Mouse (Mus musculus) embryo, embryonic 10 days (tissue): ENCODE measurements at regions not wholly inside any gene's neighbourhood (a gene's known extent, or its start where the extent isn't known, plus 50 kb on each side); places are given as distances from the start of the nearest gene placed in this dataset.
A peak's percentile ranks its signal among the peaks of the same experiment; 100 is the strongest.
"Not testable (repeated sequence)": the region's sequence is repeated elsewhere in the genome, so short reads cannot be mapped to it uniquely, and the experiment has no call there.

Experiments
- DNase-seq: peaks from one replicate; pipeline ENCODE4 v3.0.0-alpha.2; 2015; ENCODE audit warnings: low spot score

DNA sequence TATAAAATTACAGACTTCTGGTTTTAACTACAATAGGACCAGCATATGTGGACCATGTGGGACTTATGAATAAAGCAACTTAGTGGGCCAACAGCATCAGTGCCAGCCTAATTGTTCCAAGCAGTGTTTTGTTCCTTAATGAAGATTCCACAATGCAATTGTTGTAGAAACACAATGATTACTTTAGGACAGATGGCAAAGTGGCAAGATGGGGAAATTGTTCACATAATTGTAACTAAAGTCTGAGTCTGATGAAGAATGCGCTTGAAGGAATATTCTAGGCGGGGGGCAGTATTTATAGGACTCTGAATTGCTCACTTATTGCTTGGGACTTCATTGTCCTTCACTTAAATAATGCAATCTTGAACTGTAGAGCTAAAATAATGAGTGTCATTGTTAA is 253.4 kb upstream of the Kcnj3 start:
- no peak for DNase-seq

DNA sequence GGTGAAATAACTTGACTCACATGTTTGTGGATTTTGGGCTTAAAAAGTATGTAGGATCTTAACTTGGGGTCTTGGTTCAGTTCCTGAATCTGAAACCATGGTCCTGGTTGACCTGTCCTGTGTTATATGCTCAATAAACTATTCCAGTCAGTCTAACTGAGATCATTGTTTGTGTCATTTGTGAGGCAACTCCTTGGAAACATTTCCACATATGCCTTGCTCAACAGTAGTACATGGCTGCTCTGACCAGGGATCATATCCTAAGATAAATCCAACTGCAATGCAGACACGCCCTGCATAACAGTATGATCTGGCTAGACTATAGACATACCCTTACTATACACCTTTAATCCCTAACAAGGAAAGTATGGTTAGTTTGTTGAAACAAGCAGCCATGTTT is 228.9 kb upstream of the Kcnj3 start:
- no peak for DNase-seq

DNA sequence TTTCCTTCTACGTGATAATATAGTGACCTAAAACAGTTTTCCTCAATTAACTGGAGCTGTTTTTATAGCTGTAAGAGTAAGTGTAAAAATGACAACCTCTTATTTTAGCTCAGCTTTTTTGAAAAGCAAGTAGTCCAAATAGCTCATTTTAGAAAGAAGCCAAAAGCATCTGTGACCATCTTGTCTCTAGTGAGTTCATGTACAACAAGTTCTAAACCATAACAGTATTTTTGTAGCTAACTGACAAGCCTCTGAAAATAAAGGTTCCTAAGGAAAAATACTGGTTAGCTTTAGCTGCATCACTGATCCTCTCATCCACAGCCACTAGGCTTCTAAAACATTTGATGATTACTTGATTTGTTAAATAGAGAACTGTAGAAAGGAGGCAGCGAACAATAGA is 227.2 kb upstream of the Kcnj3 start:
- DNase-seq, result no peak

DNA sequence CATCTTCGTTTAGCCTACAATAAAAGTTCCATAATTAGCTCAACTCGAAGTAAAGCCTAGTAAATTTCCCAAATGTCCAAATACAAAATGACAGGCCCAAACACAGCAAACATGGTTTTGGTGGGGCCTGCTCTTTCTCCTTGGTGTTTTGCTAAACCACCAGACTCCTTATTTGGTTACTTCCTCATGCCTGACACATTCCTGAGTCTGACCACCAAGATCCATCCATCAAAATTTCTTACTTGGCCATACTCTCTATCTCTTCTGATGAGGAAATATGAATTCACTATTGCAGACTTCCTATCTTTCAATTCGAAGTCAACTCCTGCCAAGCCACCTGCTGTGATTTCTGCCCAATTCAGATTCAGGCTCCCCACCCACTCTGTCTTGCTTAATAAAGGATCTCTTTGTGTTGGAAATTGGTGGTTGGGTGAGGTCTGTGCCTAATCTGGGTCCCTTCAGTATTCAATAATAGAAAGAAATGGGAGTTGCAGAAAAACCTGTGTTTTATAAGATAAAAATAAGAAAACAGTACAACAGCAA is 225.9 kb upstream of the Kcnj3 start:
- no peak for DNase-seq

DNA sequence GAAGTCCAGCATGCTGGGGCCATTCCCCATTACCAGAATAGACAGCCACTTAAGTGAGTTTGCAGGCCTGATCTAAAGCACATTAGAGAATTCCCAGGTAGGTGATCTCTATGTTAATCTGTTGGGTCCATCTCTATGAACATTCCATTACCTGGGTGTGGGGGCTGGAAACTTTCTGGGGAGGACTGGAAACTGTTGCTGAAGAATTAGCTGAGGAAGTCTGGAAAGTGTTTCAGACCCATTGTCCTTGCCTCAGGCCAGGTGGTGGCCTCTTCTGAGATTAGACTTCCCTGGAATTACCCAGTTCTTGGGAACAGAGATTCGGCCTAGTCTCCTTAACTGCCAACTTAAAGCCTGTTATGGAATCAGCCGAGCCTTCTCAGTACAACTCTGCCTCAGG is 224.5 kb upstream of the Kcnj3 start:
- DNase-seq, result no peak

DNA sequence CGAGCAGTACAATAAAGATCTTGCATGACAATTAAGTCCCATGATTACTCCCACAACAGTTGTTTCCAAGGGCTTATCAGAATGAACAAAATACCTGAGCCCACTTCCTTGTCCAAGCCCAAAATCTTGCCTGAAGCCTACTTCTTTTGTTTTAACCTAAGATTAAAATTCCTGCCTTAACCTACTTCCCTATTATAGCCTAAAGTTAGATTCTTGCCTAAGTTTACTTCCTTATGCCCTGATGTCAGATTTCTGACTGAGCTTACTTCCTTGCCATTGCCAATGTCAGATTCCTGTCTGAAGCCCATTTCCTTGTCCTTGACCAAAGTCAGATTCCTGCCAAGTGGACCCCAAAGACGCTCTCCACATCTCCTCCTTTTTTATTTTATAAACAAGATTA is 213.7 kb upstream of the Kcnj3 start:
- DNase-seq, result no peak

DNA sequence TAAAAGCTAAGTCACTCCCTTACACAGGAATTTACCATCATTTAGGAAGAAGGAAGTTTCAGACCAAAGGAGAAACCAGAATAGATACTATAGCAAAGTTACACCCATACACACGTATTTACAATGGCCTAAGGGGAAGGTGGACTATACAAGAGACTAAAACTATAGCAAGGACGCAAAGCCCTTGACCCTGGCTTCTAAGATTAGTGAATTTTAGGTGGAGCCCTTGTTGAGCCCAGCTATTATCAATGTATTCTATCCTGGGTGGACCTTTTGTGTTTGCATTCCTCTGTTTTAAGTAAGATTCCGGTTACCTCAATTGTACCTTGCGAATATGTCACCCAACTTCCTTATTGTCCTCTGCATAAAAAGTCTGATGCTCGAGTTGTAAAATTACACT is 213.0 kb upstream of the Kcnj3 start:
- not testable (repeated sequence) for DNase-seq

DNA sequence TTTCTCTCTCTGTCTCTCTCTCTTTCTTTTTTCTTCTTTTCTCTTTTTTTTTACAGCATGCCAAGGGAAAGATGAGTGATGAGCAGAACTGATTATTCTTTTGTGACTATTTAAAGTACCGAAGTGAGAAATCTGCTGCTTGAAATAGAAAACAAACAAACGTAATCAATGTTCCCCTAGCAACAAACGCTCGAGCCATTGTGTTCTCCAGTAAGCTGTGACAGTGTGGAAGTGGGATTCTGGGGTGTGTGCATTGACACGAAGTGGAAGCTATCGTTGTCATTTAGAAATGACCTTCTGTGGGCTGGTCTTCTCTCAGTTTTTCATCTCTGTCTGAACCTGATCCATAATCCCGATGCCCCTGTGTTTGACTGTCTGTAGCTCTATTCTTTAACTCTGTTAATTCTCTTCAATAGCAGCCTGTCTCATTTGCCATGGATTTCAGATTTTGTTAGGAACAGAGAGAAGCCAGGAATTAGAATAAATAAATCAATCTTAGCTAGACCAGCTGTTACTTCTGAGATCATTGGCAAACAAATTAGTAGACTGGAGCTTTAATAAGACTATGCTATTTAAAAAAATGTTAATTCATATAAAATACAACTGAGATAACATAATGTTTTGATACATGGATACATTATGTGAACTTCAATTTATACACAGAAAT is 207.5 kb upstream of the Kcnj3 start:
- DNase-seq, result no peak

DNA sequence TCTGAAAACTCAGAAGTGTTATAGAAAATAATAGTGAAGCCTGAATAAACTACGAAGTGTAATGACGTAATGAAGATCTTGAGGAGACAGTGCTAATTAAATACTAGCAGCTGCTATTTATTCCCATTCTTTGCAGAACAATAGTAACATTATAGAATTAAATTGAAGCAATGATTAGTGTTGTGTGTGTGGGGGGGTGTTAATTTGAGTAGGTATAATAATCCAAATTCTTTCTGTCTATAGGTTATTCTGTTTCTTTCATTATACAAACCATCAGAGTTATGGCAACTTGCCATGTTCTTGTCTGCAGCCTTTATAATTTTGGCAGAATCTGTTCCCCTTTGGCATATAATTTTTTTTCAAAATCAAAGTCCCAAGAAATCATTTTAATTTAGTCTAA is 203.9 kb upstream of the Kcnj3 start:
- no peak for DNase-seq

DNA sequence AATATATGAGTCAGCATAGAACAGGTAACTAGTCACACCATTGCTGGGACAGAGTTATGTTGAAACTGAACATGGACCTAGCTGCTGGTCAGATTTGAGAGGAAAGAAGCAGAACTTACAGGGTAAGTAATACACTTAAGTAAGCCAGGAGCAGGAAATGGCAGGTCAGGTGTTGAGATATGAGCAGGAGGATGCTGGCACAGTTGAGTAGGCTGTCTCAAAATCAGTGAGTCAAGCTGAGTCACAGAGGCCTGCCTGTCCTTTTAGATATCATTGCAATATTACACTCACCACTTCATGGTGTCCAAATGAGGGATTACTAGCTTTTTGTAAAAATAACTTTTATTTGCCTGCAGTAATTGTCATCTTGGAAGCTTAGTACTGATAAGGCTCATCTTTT is 182.6 kb upstream of the Kcnj3 start:
- DNase-seq, result no peak

DNA sequence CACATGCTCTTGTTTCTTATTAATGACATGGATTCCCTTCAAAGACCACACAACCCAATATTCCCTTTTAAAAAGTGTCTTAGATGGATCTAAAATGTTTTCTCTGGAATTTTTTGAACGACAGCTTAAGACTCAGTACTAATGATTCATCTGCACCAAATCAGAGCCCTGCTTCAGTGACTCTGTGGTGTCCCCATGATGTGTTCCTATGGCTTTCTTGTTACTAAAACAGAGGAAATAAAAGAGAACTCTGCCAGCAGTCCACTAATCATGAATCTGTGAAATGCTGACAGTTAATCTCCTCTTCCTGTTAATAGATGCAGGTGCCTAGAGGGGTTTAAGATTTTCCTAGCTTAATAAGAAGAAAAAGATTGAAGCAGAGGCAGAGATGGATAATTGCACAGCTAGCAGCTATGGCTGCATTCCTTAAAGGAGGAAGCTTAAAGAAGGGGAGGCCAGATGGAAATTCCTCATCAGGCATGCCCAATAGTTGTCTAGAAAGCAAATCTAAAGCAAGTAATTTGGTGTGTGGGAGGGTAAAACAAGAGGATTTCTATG is 173.0 kb upstream of the Kcnj3 start:
- DNase-seq, result no peak

DNA sequence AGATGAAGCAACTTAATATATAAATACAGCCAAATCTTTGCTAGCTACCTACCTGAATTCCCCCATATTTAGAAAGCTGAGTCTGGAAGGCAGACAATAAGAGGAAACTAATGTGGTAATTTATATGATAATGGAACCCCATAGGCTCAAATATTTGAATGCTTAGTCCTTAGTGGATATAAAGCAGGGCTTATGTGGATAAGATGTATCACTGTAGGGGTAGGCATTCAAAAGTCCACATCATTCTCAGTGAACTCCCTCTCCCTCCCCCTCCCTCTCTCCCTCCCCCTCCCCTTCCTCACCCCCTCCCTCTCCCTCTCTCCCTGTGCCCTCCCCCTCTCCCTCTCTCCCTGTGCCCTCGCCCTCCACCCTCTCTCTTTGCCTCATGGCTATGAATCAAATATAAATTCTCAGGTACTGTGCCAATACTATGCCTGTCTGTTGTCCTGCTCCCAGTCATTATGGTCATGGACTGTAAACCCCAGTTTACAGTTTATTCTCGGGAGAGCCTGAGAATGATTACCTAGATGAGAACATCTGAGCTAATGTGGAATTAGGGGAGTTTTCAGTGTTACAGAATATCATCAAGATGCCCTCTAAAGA is 171.8 kb upstream of the Kcnj3 start:
- DNase-seq, result no peak

DNA sequence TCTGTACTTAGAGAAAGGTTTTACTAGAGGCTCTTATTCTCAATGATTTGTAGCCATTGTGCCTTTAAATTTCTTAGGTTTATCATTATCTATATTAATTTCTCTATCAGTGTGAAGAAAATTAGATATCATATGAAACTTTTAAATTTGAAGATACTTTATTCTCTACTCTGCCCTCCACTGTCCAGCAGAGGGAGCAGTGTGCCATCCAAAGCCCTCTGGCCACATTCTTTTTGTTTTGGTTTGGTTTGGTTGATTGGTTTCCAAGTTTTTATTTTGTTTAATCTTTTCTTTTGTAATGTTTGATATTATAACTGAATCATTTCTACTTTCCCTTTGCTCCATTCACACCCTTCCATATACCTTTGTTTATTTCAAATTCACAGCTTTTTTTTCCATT is 129.4 kb upstream of the Kcnj3 start:
- DNase-seq, result peak; percentile 20

DNA sequence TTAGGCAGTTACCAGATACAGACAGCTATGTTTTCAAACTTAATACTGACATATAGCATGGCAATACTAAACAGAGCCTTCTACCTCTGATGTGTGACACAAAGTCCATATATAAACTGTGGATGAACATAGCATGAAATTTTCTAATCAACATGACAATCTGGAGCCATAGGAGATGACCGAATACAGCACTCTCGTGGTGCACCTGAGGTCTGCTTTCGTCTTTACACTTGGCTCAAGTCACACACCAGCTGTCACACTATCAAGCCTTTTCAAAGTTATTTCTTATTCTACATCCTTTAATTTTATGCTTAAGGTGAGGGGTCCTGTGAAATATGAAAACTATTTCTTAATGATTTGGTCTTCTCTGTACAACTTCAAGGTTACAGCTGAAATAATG is 120.1 kb upstream of the Kcnj3 start:
- no peak for DNase-seq

DNA sequence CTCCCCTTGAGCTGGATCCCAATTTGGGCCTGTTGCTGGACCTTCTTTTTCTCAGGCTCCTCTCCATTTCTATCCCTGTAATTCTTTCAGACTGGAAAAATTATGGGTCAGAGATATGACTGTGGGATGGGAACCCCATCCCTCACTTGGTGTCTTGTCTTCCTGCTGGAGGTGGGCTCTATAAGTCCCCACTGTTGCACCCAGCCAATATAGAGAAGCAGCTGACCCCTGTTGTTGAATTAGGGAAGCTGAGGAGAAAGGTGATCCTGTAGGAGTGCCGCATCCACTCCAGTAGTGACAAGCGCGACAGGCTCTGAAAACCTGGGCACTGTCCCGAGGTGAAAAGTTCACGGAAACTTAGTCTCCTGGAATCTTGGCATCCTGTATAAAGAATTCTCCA is 81.7 kb upstream of the Kcnj3 start:
- not testable (repeated sequence) for DNase-seq
